Mouse (Mus musculus) CD4-positive naive resting alpha-beta T cell, adult 76 days (primary cell): Measurements from ENCODE around the gene Mical1. TPM values are rescaled to one million over a fixed set of nuclear protein-coding genes. Genes with fewer than 3 reads are reported as not detected.

ENCODE experiments used
- total RNA-seq: library from RNA; stranded (reverse); gene quantifications from one replicate; pipeline ENCODE4 v1.2.4, GENCODE M21; 2023

The Mical1 gene
- total RNA-seq, result 192 TPM

DNA sequence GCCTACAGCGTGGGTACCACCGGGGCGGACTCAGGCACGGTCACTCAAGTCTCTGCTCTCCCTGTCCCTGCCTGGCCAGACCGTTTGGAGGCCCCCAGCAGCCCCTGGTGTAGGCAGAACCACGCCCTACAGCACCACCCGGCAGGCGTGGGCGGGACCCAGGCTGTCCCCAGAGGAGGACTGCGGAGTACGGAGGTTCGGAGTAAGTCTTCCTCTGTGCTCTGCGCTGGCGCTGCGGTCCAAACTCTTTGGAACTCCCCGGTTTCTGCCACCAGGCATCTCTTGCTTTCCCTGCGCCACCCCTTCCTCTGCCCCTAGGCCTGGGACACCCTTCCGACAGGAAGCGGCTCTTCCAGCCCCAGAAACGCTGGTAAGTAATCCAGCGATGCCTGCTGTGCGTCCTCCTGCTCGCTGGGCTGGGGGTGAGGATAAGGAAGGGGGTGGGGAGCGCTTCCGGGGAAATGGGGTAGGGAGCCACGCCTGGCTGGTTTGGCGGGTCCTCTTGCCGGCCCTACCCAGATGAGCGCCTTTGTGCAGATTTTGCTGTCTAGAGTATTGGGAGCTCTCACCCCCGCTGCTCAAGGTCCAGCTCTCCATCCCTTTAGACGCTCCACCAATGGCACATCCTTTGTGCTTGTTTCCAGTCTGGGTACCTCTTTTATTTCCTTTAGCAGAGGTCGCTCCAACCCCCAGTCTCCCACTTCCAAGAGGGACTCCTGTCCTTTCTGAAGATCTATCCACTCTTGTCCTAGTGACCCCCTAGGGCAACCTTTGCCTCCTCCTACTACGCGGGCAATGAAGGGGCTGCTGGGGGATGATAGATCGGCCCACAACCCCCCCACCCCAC lies at the start of gene Mical1:
Mical1 (plus strand) TSS at position 144 of the 847 bp plus-strand sequence.

DNA sequence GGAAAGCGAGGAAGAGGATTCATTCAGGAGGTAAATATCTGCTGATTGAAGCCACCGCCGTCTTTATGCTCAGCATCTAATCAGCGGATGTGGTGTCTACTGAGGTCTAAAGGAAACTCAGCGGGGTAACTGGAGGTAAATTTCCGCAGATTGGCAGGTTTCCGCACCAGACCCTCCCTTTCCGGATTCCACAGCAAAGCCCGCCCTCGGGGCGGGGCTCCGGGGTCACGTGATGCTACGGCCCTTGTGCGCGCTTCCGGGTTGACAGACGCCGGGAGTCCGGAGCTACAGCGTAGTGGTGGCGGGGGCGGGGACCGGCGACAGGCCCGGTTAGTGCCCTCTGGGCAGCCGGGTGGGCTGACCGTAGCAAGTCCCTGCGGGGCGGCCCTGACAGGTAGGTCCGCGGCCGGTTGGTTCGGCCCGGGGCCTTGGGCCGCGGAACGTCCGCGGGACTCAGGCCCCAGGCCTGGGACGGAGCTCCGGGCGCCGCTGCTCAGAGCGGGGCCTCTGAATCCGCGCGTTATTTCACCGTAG lies 25.9 kb upstream of the Mical1 start, which contains the start of gene Zbtb24:
Zbtb24 (plus strand) TSS at position 247 of the 534 bp plus-strand sequence.

DNA sequence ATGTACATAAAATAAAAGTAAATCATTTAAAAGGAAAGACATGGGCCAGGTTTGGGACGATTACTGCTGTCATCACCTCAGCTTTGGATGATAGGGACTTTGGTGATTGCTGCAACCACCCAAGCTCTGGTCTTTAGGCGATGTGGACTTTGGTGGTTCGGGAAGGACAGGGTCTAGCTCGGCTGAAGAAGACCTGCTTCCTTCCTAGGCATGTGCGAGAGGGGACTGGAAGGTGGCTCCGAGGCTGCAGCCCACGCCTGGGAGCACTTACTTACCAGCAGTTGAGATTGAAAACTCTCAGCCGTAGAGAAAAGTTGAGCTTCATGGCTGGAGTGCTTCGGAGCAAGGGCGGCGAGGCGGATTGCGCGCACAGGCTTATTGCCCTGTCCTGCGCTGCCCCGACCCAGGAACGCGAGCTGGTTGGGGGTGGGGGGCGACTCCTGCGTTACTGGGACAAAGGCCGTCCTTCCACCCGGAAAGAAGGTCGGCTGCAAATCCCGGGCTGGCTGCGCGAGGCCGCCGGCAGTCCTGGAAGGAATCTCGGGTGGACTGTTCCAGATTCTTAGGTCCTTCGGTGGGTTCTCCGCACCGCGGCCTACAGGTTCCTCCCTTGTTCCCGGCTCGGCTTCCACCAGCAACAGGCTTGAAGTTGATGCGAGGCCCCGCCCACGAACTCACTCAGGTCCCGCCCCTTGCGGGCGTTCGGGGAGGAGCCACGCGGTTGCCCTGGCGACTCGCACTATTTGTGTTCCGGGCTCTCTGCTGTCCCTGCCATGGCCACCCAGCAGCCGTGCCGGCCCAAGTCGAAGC lies 13.8 kb downstream of the Mical1 start, which contains the start of the genes Smpd2 and Ppil6:
Smpd2 (minus strand) TSS at position 662 of the 810 bp plus-strand sequence.
Ppil6 (plus strand) TSS at position 732 of the 810 bp plus-strand sequence.

DNA sequence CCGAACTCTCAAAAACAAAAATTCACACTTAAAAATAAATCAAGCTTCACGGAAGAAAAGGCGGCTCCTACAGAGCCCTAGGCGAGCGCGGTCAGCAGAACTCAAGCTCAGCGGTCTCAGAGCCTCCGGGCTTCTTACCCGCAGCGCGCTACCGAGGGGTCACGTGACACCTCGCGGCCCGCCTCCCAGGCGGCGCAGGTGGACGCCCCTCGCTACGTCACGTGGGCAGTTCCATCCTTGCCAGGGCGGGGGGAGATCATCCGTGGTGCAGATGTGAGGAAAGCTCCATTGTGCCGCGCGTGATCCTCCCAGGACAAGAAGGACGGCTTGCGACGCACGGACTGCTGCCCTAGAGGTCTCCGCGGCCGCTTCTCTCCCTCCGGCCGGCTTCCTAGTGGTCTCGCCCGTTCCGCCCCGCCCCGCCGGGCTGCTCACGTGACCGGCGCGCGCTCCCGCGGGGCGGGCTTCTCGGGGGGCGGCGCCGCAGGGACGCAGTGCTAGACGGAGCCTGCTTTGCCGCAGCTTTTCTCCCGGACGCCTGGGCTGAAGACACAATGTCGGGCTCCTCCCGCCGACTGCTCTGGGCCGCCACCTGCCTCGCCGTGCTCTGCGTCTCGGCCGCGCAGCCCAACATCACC lies 43.0 kb downstream of the Mical1 start, which contains the start of gene Cd164:
Cd164 (plus strand) TSS at position 434 of the 638 bp plus-strand sequence.

Other genes with a start within 250 kb of the Mical1 start
- 20.0 TPM for gene Fig4, start 173.1 kb upstream of the Mical1 start, total RNA-seq
- not detected for gene Ak9, start 172.3 kb upstream of the Mical1 start, total RNA-seq
- 30.7 TPM for gene Zbtb24, start 25.9 kb upstream of the Mical1 start, total RNA-seq
- 17.9 TPM for gene Smpd2, start 14.1 kb downstream of the Mical1 start, total RNA-seq
- not detected for gene Ppil6, start 14.1 kb downstream of the Mical1 start, total RNA-seq
- gene Cd164, start 43.1 kb downstream of the Mical1 start, total RNA-seq, result 274 TPM
- 2.9 TPM for gene Ccdc162, start 240.3 kb downstream of the Mical1 start, total RNA-seq